Mouse (Mus musculus) ES-CJ7 (cell line): ENCODE measurements around the gene Fbxo42.

Source experiments
- DNase-seq: peaks from one replicate; pipeline ENCODE4 v3.0.0; 2011; ENCODE audit warnings: low read depth, low spot score

The Fbxo42 gene

DNA sequence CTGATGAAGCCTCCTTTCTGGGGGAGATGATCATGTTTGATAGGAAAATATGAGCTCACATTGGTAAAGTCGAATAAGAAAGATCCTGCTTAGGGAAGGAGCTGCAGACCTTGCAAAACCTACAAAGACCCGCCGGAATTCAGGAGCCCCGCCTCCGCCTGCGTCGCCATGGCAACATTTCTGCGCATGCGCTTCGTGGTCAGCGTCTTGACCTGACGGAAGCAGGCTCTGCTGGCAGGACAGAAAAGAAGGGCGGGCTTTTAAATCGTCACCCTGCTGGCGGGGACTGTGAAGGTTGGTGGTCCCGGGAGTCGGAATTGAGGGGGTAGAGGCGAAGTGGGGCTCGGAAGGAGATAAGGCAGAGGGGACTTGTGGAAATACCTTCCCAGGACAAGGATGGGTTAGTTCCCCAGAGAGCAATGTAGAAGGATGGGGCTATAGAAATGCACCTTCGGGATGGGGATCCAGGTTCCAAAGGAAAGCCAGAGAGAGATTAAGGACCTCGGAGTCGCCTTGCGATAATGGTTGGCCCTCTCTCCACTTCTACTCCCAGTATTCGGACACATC lies 66.1 kb downstream of the Fbxo42 start, which contains the start of gene Rsg1:
TSS of gene Rsg1 (plus strand) at position 187 of the 567 bp plus-strand sequence.
- peak; percentile 95 for DNase-seq

DNA sequence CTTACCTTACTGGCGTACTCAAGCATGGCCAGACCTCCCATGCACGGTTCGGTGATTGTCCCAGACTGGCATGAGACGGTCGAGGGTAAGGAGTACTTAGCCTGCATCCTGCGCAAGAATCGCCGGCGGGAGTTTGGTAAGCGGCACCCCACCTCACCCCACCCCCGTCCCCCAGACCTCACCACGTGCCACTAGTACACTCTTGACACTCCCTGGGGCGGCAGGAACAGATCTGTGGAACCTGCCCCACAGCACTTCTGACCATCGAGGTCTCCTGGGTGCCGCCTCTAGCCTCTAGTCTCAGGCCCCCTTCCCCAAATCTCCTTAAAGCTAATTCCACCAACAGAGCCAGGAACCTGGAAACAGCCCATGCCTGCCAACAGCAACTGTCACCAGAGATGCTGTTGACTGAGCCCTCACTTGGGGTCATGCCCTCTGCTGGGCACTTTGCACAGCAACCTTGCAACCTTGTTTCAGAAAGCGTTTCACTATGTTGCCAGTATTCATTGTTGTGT lies 66.7 kb downstream of the Fbxo42 start:
- peak; percentile 76 for DNase-seq

DNA sequence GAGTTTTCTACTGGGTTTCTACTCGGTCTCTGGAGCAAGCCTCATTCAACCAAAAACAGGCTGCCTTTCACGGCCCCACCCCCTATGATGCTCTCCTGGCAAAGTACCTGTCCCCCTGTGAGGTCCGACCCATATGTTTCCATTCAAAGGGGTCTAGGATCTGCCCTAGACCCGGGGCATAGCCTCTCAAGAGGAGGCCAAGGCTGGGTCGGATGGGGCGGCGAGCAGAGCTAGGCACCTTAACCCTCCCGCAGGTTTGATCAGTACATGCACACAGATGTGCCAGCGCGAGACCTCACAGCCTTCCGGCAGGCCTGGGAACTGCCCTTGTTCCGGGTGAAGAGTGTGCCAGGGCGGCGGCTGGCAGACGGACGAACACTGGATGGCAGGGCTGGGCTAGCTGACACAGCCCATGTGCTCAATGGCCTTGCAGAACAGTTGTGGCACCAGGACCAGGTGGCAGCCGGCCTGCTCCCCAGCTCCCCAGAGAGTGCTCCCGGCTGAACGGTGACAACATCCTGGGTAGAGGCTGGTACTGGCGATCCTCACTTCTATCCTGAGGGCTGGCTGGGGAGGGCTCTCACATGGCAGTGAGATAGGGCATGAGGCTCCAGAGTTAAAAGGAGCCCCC lies 72.0 kb downstream of the Fbxo42 start:
- no peak for DNase-seq

DNA sequence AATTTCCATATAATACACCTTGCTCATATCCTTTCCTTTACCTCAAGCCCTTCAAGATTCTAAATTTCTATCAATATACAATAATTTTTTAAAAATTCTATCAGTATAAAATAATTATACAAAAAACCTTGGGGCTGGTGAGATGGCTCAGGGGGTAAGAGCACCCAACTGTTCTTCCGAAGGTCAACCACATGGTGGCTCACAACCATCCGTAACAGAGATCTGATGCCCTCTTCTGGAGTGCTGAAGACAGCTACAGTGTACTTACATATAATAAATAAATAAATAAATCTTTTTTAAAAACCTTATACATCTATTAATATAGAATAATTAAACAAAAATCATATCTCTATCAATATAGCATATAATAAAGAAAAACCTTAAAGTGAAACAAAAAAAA lies 74.1 kb downstream of the Fbxo42 start:
- no peak for DNase-seq

DNA sequence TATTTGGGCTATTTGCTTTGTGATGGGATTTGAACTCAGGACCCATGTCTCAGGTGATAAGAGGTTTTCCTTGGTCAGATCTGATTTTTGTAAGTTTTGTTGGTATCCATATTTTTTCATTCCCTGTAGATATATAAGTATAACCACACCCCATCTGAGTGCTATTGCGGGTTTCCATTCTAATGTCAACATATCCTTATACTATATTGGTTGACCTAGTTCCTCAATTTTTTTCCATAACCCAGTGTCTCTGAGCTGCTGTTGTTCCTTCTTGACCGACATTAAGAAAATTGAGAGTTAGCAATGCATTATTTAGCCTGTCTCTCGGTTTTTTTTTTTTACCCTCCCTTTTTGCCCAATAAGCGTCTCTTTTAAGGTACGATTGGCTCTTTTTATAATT lies 75.0 kb downstream of the Fbxo42 start:
- no peak for DNase-seq

DNA sequence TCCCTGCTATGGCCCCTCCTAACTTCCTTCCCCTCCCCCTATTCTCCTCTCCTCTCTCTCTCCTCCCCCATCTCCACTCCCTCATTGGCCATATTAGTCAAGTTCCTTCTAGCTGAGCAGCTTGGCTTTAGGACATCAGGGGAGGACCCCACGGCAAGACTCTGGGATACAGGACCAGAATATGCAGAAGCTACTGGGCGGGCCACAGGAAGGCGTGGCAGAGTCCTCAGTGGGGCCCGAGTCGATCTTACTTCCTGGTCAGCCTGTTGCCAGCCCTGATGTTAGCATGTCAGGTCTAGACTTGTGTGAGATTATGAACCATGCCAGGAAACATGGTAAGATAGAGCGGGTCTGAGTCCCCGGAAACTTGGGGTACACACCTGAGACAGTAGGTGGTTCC lies 81.0 kb downstream of the Fbxo42 start:
- DNase-seq: peak; percentile 21

DNA sequence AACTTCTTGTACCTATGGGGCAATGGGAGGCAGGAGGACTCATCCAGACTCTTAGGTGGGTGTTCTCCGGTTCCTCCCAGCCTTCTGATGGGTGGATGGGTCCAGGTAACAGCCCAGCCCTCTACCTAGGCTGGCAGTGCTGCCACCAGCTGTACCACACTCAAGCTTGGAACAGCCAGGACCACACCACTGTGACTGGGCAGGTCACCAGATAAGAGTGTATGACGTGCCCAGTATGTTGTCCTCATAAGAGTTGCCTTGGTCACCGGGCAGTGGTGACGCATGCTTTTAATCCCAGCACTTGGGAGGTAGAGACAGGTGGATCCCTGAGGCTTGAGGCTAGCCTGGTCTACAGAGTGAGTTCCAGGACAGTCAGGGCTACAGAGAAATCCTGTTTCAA lies 85.5 kb downstream of the Fbxo42 start:
- DNase-seq: no peak

DNA sequence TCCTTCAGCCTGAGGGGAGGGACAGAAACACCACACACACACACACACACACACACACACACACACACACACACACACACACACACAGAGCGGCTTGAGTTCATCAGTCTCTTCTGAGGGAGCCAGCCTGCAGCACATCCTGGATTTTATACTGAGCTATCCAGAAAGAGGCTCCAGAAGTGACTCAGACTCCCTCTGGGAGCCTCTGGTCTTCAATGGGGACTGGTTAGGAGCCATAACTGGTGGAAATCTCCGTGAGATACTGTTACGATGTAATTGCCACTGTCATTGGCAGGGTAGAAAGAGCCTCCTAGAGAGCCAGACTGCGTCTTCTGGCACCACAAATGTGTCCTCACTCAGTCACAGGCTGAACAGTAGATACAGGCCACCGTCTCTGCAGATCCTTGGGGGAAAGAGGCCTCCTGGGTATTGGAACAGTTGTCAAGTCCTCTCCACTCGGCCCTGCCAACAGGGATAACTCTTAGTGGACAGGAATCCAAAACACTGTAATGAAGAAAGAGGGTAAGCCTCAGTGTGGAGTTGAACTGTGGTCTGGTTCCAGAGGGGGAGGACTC lies 87.9 kb downstream of the Fbxo42 start:
- DNase-seq: no peak

DNA sequence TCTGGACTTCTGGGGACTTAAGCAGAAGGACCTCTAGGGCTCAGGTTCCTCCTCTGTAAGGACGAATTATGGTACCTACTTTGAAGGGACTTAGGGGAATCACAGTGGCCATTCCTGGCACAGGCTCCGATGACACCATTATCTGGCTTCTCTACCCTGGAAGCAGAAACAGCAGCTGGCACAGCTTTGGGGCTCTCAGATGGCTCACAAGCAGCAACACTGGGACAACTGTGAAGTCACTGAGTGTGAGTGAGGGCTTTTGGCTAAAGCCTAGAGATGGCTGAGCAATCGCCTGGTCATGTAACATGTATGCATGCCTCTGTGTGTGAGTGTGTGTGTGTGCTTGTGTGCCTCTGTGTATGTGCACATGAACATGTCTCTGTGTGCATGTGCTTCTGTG lies 89.1 kb downstream of the Fbxo42 start:
- DNase-seq: no peak

DNA sequence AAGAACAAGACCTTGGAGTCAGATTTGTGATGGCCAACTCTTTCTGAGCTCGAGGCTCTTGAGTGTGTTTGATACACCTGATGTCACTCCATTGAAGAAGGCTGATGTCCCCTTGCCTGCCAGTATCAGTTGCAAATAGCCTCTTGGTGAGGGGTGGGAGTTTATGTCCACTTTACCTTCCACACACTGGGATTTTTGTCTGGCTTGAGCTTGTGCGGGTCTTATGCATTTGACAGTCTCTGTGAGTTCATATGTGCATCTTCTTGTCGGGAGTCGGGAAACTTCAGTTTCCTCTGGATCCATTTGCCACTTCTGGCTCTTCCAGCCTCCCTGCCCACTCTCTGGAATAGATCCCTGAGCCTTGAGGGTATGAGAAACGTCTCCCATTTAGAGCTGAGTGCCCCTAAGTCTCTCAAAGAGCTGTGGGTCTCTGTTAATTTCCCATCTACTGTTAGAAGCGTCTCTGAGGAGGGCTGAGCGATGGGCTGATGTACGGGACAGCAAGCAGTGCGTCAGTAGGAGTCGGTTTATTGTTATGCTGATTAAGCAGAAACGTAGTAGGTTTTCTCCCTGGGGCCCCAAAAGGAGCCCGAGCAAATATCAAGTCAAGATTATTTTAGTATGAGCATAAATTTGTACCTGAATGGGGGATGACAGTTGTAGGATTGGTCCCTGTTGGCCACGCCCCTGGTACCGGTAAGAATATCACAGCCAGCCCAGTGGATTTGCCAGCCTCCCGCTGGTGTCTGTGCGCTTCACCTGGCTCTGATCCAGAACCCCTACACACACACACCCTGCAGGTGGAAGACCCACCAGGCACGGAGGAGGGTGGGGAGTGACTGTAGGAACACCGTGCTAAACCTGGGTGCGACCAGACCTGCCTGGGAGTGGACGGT lies 91.0 kb downstream of the Fbxo42 start:
- no peak for DNase-seq

DNA sequence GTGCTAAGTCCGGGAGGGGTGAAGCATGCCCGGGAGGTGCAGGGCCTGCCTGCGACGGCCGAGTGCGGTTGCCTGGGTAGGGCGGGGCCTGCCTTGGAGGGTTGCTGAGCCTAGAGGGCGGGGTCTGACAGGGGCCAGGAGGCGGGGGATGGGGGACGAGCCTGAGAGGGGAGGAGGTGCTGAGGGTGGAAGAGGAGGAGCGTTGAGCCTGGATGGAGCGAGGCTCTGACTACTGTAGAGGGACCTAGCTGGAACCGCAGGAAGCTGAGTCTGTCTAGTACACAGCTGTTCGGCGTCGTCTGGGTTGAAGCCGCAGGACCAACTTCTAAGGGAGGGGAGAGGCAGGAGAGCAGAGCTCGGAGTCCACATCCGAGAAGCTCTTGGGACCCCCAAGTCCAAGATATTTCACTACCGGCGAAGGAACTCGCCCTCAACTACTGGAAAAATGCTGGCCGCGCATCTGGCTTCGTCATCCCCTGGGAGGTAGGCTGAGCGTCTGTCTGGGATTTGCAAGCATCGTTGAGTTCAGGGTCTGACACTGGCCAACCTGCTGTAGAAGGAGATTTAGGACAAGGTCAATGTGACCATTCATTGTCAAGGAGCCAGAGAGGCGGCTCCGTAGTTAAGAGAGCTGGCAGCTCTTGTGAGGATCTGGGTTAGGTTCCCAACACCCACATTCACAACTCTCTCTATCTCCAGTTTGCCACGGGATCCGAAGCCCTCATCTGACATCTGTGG lies 91.8 kb downstream of the Fbxo42 start, which contains the start of gene Arhgef19:
TSS of gene Arhgef19 (plus strand) at position 112 of the 738 bp plus-strand sequence.
- DNase-seq: peak; percentile 96

DNA sequence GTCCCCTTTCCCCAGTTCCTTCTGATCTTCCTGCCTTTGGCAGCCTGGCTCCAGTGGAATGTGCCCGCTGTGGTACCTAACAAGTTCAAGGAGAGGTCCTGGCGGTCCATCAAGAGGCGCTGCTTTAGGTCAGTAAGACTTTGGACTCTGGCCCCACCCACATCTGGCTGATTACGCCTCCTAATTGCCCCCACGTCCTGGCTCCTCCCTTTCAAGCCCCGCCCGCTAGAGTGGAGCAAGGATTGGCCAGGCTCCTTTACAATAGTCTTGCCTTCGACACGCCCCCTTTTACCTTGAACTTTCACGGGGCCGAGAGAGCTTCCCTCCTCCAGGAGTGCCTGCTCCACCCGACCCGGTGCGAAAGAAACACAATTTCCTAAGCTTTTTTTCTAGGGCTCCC lies 92.9 kb downstream of the Fbxo42 start:
- DNase-seq: peak; percentile 88

DNA sequence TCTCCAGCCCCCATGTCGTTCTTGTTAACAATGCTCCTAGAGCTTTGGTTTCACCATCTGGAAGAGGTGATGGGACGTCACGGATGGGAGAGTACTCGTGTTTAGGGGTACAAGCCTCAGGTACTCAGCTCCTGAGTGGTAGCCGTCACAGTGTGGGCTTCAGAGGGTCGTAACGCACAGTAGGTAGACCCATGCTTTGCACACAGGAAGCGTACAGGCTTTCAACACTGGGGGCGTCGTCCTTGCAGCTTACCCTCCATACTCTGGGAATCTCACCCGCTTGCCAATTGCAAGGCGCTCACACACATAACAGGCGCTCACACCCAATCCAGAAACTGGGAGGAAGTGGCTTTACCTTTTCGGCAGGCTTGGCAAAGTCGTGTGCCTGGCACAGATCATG lies 94.1 kb downstream of the Fbxo42 start:
- DNase-seq: no peak

DNA sequence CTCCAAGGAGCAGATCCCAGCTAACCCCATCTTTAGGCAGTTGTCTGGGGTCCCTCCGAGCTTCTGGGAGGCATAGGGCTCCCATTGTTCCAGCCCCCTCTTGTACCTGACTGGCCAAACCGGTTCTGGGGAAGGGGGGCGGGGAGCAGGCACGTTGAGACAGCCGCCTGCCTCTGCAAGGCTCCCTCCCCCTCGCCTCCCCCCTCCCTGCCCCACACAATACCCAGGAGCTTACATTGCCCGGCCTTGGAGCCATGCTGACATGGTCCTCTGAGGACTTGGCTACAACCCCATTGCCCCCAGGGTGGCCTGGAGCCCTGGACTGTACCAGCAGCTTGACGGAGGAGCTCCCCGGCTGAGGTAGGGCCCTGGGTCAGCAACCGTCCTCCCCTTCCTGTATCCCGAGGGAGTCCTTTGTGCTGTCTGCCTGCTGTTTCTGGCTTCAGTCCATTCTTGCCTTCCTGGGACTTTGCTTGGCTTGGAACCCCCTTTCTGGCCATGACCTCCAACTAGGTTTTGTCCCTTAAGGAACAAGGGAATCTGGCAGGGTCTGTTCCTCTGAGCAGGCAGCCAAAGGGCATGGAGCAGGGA lies 95.0 kb downstream of the Fbxo42 start:
- no peak for DNase-seq

DNA sequence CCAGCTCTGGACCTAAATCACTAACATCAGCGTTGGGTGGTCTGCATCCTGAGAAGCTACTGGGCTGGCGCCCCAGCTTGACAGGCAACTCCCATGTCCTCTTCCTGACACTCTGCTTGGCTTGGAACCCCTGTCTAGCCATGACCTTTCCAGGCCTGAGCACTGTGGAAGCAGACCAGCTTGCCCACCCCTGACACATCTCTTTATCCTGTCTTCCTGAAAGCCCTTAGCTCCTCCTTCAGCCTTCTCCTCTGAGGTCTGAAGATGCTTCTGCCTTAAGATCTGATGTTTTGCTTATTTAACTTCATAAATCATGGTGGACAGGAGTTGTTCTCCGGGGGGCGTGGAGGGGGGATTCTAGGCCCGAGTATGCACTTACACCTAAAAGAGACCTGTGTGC lies 95.9 kb downstream of the Fbxo42 start:
- no peak for DNase-seq

DNA sequence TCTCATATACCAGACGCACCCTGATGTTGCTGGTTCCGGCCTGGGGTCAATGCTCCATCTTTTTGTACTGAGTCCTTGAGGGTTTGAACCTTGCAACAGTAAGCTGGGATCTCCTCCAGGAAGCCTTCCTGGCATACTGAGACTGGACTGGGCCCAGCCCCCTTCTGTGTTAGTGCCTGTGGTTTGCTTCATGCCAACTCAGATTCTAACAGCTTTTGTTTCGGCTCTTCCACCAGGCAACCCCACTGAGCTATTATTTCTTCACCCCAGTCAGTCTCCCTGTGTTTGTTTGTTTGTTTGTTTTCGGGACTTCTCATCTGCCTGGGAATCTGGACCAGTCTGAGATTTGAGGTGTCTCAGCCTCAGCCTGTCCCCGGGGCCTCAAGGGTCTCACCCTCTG lies 96.7 kb downstream of the Fbxo42 start:
- no peak for DNase-seq

DNA sequence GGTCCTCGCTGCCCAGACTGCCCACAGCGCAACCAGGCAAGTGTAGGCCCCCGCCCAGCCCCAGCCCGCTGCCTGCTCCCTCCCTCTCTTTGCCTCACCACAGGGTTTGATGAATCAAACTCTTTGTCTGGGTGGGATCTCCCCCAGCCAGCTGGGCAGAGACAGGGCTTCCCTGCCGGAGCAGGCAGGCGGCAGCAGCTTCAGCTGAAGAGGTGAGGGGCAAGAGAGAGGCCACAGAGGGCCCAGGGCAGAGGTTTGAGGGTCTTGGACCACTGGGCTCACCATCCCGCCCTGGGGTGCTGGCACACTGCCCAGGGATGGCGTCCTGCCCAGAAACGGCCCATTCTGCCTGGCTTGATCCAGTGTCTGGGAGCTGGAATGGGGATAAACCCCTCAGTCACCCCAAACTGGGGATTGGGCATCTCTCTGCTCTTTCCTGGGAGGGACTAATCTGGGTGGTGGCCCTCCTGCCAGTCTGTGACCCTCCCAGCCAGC lies 97.3 kb downstream of the Fbxo42 start:
- DNase-seq: no peak

DNA sequence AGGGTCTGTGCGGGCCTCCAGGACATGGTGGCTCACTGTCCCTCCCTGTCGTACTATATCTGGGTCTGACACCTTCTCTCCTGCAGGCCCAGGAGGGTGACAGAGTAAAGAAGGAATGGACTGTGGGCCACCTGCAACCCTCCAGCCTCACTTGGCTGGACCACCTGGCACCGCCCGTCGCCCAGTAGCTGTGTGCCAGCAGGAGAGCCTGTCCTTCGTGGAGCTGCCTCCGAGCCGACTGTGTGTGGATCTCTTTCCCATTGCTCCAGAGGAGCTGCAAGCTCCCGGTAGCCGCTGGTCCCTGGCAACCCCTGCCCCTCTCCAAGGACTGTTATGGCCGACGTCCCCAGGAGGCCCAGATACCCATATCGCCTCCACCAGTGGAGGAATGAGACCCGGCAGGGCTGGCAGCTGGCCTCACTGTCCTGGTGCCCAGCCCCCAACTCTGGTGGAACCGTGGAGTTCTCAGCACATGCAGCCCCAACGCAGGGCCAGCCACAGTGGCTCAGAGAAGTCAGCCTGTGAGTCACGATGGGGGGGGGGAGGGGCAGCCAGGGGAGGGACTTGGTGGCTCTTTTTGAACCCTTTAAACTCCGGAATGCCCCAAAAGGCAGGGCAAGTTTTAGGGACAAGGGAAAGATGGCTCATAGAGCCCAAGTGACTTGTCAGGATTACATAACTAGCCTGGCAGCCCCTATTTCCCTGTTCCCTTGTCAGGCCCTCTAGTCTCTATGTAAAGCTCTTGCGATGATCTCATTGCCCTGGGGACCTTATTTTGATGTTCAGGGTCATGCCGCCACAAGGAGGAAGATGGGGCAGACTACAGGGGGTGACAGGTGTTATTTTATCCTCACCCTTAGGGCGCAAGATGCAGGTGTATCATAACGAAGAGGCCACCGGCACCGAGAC lies 98.6 kb downstream of the Fbxo42 start:
- peak; percentile 5 for DNase-seq

DNA sequence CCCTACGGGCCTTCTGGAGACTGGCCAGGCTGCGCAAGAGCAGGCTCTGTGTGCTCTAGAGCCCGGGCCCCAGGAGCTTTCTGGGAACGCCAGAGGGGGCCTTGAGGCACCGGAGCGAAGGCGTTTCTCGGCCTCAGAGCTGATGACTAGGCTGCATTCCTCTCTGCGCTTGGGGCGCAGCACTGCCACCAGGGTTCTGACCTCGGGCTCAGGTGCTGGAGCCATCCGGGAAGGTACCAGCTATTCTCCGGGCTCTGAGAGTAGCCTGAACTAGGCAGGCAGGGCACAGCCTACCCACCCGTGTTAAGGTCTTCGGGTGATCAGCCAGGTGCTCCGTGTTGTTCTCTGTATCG lies 99.3 kb downstream of the Fbxo42 start:
- no peak for DNase-seq
